19 mouse cellular contexts compared by ENCODE assay signal in the genomic region with DNA sequence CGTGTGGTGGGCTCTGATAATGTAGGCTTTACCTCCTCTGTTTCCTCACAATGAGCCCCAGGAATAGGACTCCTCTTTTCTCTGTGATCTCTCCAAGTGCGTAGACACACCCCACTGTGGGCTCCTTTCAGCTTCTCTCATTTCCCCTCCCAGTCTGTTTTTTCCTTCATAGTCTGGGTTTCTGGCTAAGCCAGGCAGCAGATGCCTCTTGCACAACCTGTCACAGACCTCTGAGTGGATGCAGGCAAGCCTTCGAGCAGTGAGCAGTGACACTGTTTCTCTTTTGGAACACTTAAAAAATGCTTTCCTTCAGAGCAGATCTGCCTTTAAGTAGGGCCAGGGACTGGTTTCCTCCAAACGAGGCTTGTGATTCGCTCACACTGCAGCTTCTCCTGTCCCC. TPM values are rescaled to one million over a fixed set of nuclear protein-coding genes. Genes with fewer than 3 reads are reported as not detected.
DNase-seq lines count a peak whose midpoint lies in the region; ATAC-seq and TF ChIP-seq lines count a peak whose summit lies in the region.
"Had no signal": no experiment of that assay in that cellular context is flagged by ENCODE, and none has a peak within 500 bp of the region (broad histone marks: within the 10 kb centered on the region; RNA-seq: fewer than 3 reads in every experiment).

No protein-coding gene starts in this region.

- WGBS in heart, embryonic 11.5 days (ENCODE audit: insufficient replicate concordance): 59% methylated on average over 5 of the region's 5 CpGs

- no peak for TF ChIP-seq POLR2A in brain, embryonic 14.5 days (IDR thresholded peaks at IDR 0.05; ENCODE audit: borderline replicate concordance, extremely low read depth, insufficient read depth, insufficient read length, poor library complexity, severe bottlenecking)

- no peak for TF ChIP-seq CTCF in brain, embryonic 14.5 days (IDR thresholded peaks at IDR 0.05; ENCODE audit: borderline replicate concordance, extremely low read depth, insufficient read depth, insufficient read length)

- no peak overlapping the region for H3K4me3 ChIP-seq in heart, embryonic 11.5 days (ENCODE audit: low read depth, low read length)
- H3K4me3 ChIP-seq: forebrain, embryonic 15.5 days; limb, embryonic 12.5 days; neural tube, embryonic 15.5 days had no signal

- H3K4me2 ChIP-seq in heart, embryonic 11.5 days: no peak overlapping the region
- H3K4me2 ChIP-seq: forebrain, embryonic 15.5 days; limb, embryonic 12.5 days; midbrain, embryonic 11.5 days; neural tube, embryonic 15.5 days had no signal

- H3K27me3 ChIP-seq in heart, embryonic 11.5 days (ENCODE audit: control insufficient read depth, insufficient read depth, low read length): no peaks in the 10 kb centered on the region
- H3K27me3 ChIP-seq: forebrain, embryonic 15.5 days; limb, embryonic 12.5 days; neural tube, embryonic 15.5 days had no signal

- H3K9ac ChIP-seq in heart, embryonic 11.5 days (ENCODE audit: low read depth, low read length): no peak overlapping the region
- H3K9ac ChIP-seq: forebrain, embryonic 15.5 days; limb, embryonic 12.5 days; liver, postnatal 0 days; neural tube, embryonic 15.5 days had no signal

- H3K4me1 ChIP-seq in heart, embryonic 11.5 days (ENCODE audit: control insufficient read depth, insufficient read depth, low read length): no peaks in the 10 kb centered on the region
- H3K4me1 ChIP-seq: neural tube, embryonic 15.5 days had no signal

- no peak overlapping the region for H3K27ac ChIP-seq in heart, embryonic 11.5 days (ENCODE audit: low read depth, low read length)
- H3K27ac ChIP-seq: forebrain, embryonic 15.5 days; limb, embryonic 12.5 days; neural tube, embryonic 15.5 days had no signal

- DNase-seq in heart, adult 9 months (ENCODE audit: low spot score in 2 of 2): peak; percentile 63 to 68
- peak; percentile 19 for DNase-seq in brain, embryonic 14.5 days (ENCODE audit: low read depth)
- DNase-seq in skeletal muscle tissue, adult 2 months (ENCODE audit: low read depth, low spot score): peak; percentile 33
- DNase-seq in spleen, postnatal 4 days (ENCODE audit: low spot score in 2 of 2): no peak
- DNase-seq in layer of hippocampus, postnatal 36 days: no peak
- DNase-seq: cerebellum, adult 18-20 months; kidney, adult 9 months; kidney, postnatal 4 days; liver, postnatal 0 days; retina, postnatal 1 day; spleen, adult 18-20 months had no signal

- no peaks in the 10 kb centered on the region for H3K36me3 ChIP-seq in heart, embryonic 11.5 days (ENCODE audit: control insufficient read depth, insufficient read depth, low read length)
- H3K36me3 ChIP-seq: forebrain, embryonic 15.5 days; limb, embryonic 12.5 days; neural tube, embryonic 15.5 days had no signal

- ATAC-seq in heart, embryonic 11.5 days (replicated peaks; ENCODE audit: insufficient number of reproducible peaks, low FRiP score, low TSS enrichment): no peak
- ATAC-seq in granulocyte monocyte progenitor cell, adult 5-6 weeks (replicated peaks; ENCODE audit: poor library complexity, severe bottlenecking): peak; percentile 80
- ATAC-seq: forebrain, embryonic 15.5 days; hindbrain, embryonic 16.5 days; liver, postnatal 0 days had no signal

- no peaks in the 10 kb centered on the region for H3K9me3 ChIP-seq in heart, embryonic 11.5 days (replicated peaks; ENCODE audit: control insufficient read depth, low read length)
- H3K9me3 ChIP-seq: forebrain, embryonic 15.5 days; limb, embryonic 12.5 days; neural tube, embryonic 15.5 days had no signal

RNA-seq across cellular contexts. Expression of gene Adamtsl3, which starts 24.2 kb away (rescaled TPM):
- 0.54 and 0.57 TPM in 2 replicates for polyA plus RNA-seq in heart, embryonic 11.5 days (2014; fragmentation: Nextera tagmentation; extraction: Ambion mirVana)
- polyA plus RNA-seq in brain, embryonic 14.5 days (2012; rRNA removed): 0.54 and 0.92 TPM in 2 replicates
- 0.21 TPM in 1 of 2 replicates, not detected in the other for total RNA-seq in granulocyte monocyte progenitor cell, adult 5-6 weeks (2014; fragmentation: Nextera tagmentation)
- not detected in 2 replicates for total RNA-seq in granulocyte monocyte progenitor cell, adult 5-6 weeks (2017)
- 1 to 10 TPM; 1.4 to 2.3 TPM for total RNA-seq in layer of hippocampus, postnatal 36 days (2021)
- total RNA-seq: CH12.LX had no signal
- polyA plus RNA-seq: midbrain, embryonic 11.5 days had no signal

Comparison
In these comparisons a context has a peak if more than half of its experiments do, and no peak if none do; other contexts are left out.
1. DNase-seq: peak in heart, adult 9 months (2 of 2), brain, embryonic 14.5 days (single experiment) and skeletal muscle tissue, adult 2 months (single experiment); none in spleen, postnatal 4 days (0 of 2) and layer of hippocampus, postnatal 36 days (0 of 2).